Mouse (Mus musculus) embryonic stem cell, embryonic (primary cell): ENCODE results near the gene Spag9.

Experiments used
- CTCF ChIA-PET, 4 experiments: fragments of 300-600 bp in 2 of 4; fragments of 350-600 bp in 2 of 4; sonication (Branson Sonifier 250); formaldehyde crosslinking; loops; one replicate each; lab custom pipeline; 2022; ENCODE audit warnings: inconsistent platforms in 2 of 4; lab: Charles Lee
- POLR2A ChIA-PET, 4 experiments: fragments of 300-600 bp in 2 of 4; fragments of 350-600 bp in 2 of 4; sonication (Branson Sonifier 250); formaldehyde crosslinking; loops; one replicate each; lab custom pipeline; 2022; ENCODE audit warnings: antibody characterized with exemption in 4 of 4, inconsistent platforms in 1 of 4; lab: Charles Lee

The Spag9 gene

DNA sequence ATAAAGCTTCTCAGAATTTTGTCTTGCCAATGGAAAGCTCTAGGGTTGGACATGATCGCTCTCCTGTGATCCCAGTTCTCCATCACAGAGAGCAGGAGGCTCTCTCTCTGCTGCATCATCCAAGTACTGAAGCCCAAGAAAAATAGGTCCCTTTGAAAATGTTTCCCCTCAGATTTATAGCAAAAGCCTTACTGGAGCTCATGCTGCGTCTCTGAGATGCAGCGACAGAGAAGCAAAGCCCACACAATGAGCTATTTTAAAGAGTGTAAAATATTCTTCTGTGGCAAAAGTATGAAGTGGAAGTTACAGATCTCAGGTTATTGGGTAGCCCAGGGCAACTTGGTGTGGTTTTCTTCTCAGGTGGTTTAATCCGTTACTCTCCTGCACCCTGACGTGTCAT is 68.0 kb downstream of the Spag9 start:
- ChIA-PET CTCF (no interaction called here), POLR2A (interaction anchor here in 2 of 4 experiments (1.0 to 2.9 kb wide), 3 partner anchors 9 to 17 kb away, joined by 3 to 14 read pairs (median 4); no protein-coding TSS in a partner anchor)

DNA sequence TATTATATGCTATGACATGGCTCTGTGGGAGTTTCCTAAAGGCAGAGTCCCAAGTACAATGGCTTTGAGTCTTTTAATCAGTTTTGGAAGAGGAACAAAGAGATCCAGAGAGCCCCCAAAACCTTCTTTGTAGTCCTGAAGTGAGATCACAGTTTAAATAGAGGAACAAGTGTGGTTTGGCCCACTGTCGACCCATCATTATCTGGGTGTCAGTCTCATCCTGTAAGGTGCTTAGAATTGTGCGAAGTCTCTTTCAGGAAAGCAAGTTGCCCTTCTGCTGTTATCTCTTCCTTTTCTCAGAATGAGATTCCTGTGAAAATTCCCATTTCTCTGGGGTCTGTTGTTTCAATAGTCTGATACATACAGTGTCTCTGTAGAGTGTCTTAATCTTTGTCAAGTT is 74.6 kb downstream of the Spag9 start:
- ChIA-PET POLR2A (interaction anchor here in 1 of 4 experiments (1.5 kb wide), 1 partner anchor 20 kb away, joined by 3 read pairs; no protein-coding TSS in a partner anchor), CTCF (no interaction called here)

DNA sequence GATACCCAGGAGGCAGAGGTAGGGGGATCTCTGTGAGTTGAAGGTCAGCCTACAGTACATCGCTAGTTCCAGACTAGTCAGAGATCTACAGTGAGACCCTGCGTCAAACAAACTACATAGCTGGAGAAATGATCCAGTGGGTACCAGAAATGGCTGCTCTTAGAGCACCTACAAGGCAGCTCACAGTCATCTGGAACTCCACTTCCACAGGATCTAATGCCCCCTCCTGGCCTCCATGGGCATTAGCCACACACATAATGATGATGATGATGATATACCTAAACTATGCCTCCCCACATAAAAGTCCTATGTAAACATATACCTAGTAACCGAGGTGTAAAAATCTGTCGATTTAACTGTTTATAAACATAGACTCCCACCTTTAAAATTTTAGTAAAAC is 77.4 kb downstream of the Spag9 start:
- CTCF ChIA-PET: interaction anchor here (0.6 to 2.0 kb wide), 7 partner anchors 14 to 105 kb away, joined by 3 to 6 read pairs (median 5); partner anchors contain the start of genes Gm20390 (in 1 of the 4) and Nme1 (in 1 of the 4)
- POLR2A ChIA-PET: interaction anchor here in 2 of 4 experiments (0.9 to 2.1 kb wide), 6 partner anchors 9 to 28 kb away, joined by 3 to 6 read pairs (median 4); no protein-coding TSS in a partner anchor

DNA sequence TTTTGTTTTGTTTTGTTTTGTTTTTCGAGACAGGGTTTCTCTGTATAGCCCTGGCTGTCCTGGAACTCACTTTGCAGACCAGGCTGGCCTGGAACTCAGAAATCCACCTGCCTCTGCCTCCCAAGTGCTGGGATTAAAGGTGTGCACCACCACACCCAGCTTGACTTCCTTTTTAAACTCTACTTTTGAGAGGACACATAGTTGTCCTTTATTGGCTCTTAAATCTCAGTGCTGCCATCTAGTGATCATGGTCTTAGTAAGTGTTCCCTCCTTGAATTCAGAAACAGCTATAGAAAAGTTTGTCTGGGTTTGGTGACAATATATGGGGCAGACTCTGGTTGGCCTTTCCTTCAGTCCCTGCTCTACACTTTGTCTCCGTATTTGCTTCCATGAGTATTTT is 91.1 kb downstream of the Spag9 start:
- ChIA-PET POLR2A (interaction anchor here in 2 of 4 experiments (0.7 to 2.0 kb wide), 9 partner anchors 14 to 126 kb away, joined by 3 to 5 read pairs (median 4); partner anchors contain the start of genes Tob1 (in 2 of the 2), Gm20390 (in 1 of the 2) and Nme1 (in 1 of the 2)), CTCF (interaction anchor here (0.6 to 2.4 kb wide), 36 partner anchors 9 to 785 kb away, joined by 3 to 18 read pairs (median 3); partner anchors contain the start of genes Nme1 (in 3 of the 4) and Gm20390 (in 2 of the 4))

DNA sequence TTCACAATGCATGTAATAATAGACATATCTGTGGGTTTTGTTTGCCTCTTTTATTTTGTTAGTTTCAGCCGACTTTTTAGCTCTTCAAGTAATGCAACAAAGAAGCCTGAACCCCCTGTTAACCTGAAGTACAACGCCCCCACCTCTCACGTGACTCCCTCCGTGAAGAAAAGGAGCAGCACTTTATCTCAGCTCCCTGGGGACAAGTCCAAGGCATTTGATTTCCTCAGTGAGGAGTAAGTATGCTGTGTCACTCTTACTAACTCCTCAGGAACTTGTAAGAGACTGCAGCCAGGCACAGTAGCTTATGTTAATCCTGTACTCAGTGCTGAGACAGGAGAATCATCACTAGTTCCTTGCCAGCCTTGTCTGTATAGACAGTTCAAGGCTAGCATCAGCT is 94.6 kb downstream of the Spag9 start:
- CTCF ChIA-PET: interaction anchor here in 1 of 4 experiments (1.0 to 1.5 kb wide), 2 partner anchors 55 to 122 kb away, joined by 3 to 5 read pairs; partner anchors contain the start of gene Nme1
- POLR2A ChIA-PET: interaction anchor here in 3 of 4 experiments (0.6 to 1.8 kb wide), 6 partner anchors 17 to 239 kb away, joined by 3 to 6 read pairs (median 3); partner anchors contain the start of gene Tob1 (in 1 of the 3)

DNA sequence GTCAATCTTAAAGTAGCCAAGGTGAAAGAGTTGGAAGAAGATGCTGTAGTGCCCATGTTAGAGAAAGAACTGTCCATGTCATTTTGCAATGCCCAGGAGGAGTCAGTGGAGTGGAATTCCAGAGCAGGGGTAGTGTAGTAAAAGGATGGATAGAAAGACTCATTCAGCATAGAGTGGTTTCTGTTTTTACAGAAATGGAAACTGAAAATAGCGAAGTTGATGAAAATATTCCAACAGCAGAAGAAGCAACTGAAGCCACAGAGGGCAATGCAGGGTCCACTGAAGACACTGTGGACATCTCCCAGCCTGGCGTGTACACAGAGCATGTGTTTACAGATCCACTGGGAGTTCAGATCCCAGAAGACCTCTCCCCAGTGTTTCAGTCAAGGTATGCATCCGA is 101.6 kb downstream of the Spag9 start:
- POLR2A ChIA-PET: no interaction called here
- CTCF ChIA-PET: no interaction called here

DNA sequence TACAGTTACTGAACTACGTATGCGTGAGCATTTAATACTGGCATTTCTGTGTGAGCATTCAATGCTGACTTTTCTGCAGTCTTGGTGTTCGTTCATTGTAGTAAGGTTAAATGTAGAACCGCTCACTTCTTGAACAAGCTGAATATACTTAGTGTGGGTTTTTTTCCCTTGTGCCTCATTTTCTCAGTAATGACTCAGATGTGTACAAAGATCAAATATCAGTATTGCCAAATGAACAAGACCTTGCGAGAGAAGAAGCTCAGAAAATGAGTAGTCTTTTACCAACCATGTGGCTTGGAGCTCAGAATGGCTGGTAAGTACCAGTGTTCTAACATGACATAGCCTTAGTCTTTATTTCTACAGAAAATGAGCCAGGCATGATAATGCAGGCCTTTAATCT is 102.9 kb downstream of the Spag9 start:
- ChIA-PET POLR2A (interaction anchor here in 1 of 4 experiments (1.6 kb wide), 1 partner anchor 112 kb away, joined by 4 read pairs; the partner anchor contains the start of gene Tob1), CTCF (no interaction called here)

DNA sequence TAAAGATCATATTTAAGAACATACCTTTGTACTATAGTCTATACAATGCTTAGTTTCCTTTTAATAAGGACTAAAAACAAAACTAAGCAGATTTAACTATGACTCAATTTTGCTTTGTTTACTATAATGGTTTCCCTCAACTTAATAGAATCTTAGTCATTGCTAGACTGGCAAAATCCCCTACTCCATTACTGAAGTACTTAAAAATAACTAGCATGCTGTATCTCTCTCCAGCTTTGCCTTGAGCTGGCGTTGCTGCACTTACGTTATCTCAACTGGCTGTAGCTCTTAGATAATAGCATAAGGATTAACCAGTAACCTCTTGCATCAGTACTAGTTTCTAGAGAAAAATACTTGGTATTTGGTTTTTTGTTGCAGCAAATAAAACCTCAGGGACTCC is 117.9 kb downstream of the Spag9 start:
- ChIA-PET POLR2A (interaction anchor here in 1 of 4 experiments (0.6 kb wide), 1 partner anchor 17 kb away, joined by 3 read pairs; no protein-coding TSS in a partner anchor), CTCF (interaction anchor here in 1 of 4 experiments (1.1 kb wide), 1 partner anchor 14 kb away, joined by 3 read pairs; no protein-coding TSS in a partner anchor)

DNA sequence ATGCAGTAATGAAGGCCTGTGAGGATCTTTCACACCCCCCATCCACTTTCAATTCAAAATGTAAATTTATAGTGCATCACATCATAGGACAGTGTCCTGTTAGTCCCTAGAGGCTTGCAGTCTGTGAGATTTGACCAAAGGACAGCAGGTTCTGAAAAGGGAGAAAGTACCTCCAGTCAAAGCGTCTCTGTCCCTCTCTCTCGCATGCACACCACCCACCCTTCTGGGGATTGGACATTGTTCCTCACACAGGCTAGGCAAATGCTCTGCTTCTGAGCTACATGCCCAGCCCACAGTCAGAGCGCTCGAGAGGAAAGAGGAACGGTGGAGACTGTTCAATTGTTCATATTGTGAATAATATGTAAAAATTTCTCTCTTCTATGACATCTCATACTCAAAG is 119.5 kb downstream of the Spag9 start:
- POLR2A ChIA-PET: interaction anchor here in 1 of 4 experiments (0.6 to 2.0 kb wide), 7 partner anchors 13 to 161 kb away, joined by 3 to 7 read pairs (median 4); no protein-coding TSS in a partner anchor

DNA sequence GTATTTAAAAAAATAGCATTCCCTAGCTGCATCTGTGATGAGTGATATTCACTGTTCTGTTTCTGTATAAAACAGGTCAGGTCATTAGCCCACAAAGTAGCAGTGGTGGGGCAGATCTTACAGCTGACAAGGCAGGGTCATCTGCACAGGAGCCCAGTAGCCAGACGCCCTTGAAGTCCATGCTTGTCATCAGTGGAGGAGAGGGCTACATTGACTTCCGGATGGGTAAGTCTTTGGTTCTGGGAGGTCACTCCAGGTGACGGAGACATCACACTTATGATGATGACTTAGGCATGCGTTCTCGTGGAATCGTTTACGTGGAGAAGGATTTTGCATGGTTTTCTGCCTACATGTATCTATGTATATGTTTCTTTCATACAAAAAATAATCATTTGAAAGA is 120.8 kb downstream of the Spag9 start:
- POLR2A ChIA-PET: interaction anchor here in 1 of 4 experiments (1.3 to 2.0 kb wide), 3 partner anchors 11 to 162 kb away, joined by 3 to 7 read pairs (median 4); no protein-coding TSS in a partner anchor
- CTCF ChIA-PET: interaction anchor here in 3 of 4 experiments (0.6 to 1.2 kb wide), 3 partner anchors 13 to 119 kb away, joined by 3 to 4 read pairs (median 3); no protein-coding TSS in a partner anchor

More for the DNA sequence above, 119.5 kb downstream of the Spag9 start:
- CTCF ChIA-PET: interaction anchor here in 1 of 4 experiments (1.2 kb wide), 1 partner anchor 121 kb away, joined by 3 read pairs; no protein-coding TSS in a partner anchor

DNA sequence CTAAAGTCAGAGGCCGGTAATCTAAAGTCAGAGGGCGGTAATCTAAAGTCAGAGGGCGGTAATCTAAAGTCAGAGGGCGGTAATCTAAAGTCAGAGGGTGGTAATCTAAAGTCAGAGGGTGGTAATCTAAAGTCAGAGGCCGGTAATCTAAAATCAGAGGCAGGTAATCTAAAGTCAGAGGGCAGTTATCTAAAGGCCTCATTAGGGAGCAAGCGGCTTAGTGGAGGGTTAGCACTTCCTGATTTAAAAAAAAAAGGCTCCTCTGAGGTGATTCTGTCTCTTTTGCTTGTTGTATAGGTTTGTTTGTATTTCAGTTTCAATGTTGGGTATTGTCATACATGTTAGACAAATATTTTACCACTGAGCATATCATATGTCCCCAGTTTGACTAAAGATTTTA is 121.9 kb downstream of the Spag9 start:
- CTCF ChIA-PET: interaction anchor here in 2 of 4 experiments (0.7 to 1.6 kb wide), 2 partner anchors 15 to 42 kb away, joined by 4 read pairs; no protein-coding TSS in a partner anchor

DNA sequence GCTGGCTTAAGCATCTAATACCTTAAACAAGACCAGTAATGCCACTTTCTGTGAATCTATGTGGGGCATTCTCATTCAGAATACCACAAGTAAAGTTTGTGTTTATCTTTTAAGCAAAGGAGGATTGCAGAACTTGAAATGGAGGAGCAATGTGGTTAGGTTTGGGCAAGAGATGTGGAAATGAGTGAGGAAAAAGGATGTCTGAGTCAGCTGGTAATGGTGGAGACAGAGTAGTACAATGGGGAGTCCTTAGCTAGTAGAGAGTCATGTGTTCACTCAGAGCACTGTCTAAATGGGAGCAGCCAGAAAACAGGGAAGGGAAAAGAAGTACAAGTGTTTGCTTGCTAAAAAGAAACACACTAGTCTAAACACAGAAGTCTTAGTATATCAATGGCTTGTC is 122.7 kb downstream of the Spag9 start:
- POLR2A ChIA-PET: interaction anchor here in 3 of 4 experiments (0.7 to 2.2 kb wide), 3 partner anchors 10 to 633 kb away, joined by 3 to 8 read pairs (median 4); no protein-coding TSS in a partner anchor
- CTCF ChIA-PET: interaction anchor here in 1 of 4 experiments (1.6 kb wide), 1 partner anchor 15 kb away, joined by 4 read pairs; no protein-coding TSS in a partner anchor

More for the DNA sequence above, 121.9 kb downstream of the Spag9 start:
- POLR2A ChIA-PET: no interaction called here

DNA sequence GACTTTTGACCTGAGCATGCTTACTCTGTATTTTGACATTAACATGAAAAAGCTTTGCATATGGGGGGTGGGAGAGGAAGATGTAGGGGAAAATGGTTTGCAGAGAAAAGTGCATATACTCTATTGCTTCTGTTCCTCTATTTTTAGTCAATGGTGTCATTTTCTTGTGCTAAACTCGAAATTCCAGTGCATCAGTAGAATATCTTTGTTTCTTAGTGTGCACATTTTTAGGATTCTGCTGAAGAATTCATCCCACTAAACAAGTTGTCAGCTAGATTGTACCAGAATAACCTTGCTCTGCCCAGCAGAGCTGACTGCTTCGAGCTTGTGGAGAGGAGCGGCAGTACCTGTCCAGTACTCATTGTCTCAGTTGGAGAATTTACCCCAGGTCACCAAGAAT is 124.8 kb downstream of the Spag9 start:
- CTCF ChIA-PET: no interaction called here
- POLR2A ChIA-PET: interaction anchor here in 3 of 4 experiments (0.6 to 2.3 kb wide), 5 partner anchors 8 to 97 kb away, joined by 3 to 8 read pairs (median 5); partner anchors contain the start of gene Tob1 (in 1 of the 3)

DNA sequence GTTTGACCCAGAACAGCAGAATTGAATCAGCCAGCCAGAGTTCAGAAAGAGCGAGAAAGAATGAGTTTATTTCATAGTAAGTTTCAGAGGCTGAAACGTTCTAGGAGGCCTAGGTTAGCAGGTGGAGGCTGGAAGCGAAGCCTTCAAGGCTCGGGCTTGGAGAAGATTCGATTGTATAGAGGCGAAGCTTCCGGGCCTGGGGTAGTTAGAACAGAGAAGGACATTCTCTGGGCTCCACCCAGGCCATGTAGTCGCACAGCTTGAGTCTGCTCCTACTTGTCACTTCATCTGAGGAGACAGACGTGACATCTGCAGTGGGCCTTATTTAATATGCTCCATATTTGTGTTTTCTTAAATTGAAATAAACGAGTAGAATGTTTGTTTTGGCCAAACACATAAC is 125.6 kb downstream of the Spag9 start:
- ChIA-PET POLR2A (interaction anchor here in 3 of 4 experiments (0.5 to 2.3 kb wide), 4 partner anchors 12 to 149 kb away, joined by 3 to 7 read pairs (median 4); partner anchors contain the start of gene Tob1 (in 1 of the 3)), CTCF (interaction anchor here in 1 of 4 experiments (0.6 kb wide), 2 partner anchors 62 to 155 kb away, joined by 3 to 4 read pairs; no protein-coding TSS in a partner anchor)

DNA sequence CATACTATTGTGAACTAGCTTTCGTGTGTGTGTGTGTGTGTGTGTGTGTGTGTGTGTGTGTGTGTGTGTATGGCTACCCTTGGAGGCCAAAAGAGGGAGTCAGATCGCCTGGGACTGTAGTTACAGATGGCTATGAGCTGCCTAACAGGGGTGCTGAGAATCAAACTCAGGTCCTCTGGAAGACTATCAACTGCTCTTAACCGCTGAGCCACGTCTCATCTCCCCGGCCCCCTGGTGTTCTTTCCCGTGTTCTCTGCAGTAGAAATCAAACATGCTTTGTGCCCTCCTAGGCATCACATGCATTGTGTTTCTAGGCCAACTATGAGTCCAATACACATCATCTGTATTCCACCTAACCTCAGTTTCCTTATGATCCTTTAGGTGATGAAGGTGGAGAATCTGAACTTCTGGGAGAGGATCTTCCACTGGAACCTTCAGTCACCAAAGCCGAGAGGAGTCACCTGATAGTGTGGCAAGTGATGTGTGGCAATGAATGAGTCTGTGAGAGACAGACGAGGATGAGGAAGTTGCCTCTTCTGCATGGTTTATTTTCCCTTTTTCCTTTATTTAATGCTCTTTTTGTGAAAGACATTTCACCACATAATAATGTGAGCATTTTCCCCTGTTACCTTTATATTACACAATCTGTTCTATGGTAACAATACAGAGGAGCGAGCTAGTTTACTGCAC is 126.6 kb downstream of the Spag9 start:
- ChIA-PET CTCF (interaction anchor here in 2 of 4 experiments (0.6 kb wide), 3 partner anchors 42 to 466 kb away, joined by 3 to 4 read pairs (median 3); no protein-coding TSS in a partner anchor), POLR2A (interaction anchor here in 2 of 4 experiments (0.5 to 2.3 kb wide), 3 partner anchors 11 to 209 kb away, joined by 4 to 7 read pairs (median 5); partner anchors contain the start of gene Tob1 (in 1 of the 2))

DNA sequence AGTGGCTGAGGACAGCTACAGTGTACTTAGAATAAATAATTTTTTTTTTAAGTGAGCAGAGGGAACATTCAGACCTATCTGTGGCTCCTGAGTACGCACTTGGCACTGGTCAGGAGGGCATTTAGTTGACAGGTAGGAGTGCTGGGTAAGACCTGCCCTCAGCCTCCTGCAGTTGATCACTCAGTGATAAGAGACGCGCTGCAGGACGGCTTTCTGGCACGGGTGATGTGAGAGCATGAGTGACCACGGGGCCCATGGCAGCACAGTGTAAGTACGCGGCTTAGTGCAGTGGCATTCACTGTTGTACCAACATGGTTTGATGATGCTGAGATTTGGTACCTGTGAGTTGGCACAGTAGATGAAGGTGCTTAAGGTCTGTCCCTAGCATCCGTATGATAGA is 130.8 kb downstream of the Spag9 start:
- ChIA-PET CTCF (interaction anchor here in 2 of 4 experiments (1.6 to 7.6 kb wide), 3 partner anchors 149 to 201 kb away, joined by 6 to 68 read pairs (median 17); partner anchors contain the start of gene Ankrd40 (in 1 of the 2)), POLR2A (no interaction called here)

DNA sequence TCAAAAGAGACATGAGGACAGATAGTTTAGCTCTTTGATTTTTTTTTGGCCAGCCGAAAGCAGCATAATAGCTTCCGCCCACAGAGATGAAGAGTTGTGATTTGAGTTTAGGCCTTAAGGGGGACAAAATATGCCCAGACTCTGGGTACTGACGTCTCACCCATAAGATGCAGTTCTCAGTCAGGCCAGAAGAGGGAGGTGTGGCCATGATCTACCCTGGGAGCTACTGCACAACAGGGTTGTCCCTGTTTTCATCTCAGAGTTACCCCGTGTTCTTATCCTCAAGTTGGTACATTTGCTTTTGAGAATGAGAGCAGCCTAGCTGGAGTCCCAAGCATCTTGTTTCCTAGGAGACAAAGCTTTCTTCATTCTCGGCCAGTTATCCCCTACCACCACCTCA is 132.1 kb downstream of the Spag9 start:
- POLR2A ChIA-PET: interaction anchor here (0.5 to 21.5 kb wide), 30 partner anchors 8 to 202 kb away, joined by 3 to 371 read pairs (median 4); partner anchors contain the start of gene Tob1 (in 4 of the 4)
- CTCF ChIA-PET: interaction anchor here (0.5 to 7.6 kb wide), 44 partner anchors 10 to 323 kb away, joined by 3 to 68 read pairs (median 3); partner anchors contain the start of gene Ankrd40 (in 1 of the 4)

DNA sequence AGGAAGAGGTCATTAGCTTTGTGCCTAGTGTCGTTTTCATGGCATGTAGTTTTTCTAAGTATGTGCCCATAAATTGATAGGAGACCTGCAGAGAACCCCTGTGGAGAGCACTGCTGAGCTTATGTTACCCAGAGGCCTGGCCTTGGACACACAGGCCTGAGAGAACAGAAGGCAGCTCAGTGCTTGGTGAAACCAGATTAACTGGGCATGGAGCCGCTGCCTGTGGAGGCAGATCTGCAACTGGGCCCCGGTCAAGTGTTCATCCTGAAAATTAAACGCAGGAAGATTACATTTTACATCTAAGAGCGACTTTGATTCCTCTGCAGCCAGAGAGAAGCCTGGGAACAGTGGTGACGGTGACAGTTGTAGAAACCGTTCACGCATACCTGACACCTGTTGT is 132.6 kb downstream of the Spag9 start:
- ChIA-PET POLR2A (interaction anchor here (0.6 to 21.5 kb wide), 31 partner anchors 9 to 202 kb away, joined by 3 to 371 read pairs (median 4); partner anchors contain the start of gene Tob1 (in 4 of the 4)), CTCF (interaction anchor here (0.6 to 7.6 kb wide), 38 partner anchors 9 to 323 kb away, joined by 3 to 68 read pairs (median 3); partner anchors contain the start of gene Ankrd40 (in 1 of the 4))
